Mouse (Mus musculus) spleen, adult 2 months (tissue): Measurements from ENCODE around the gene Pnliprp2. TPM values are rescaled to one million over a fixed set of nuclear protein-coding genes. Genes with fewer than 3 reads are reported as not detected.

Experiments
- DNase-seq, 2 experiments: peaks; one replicate each; pipeline versions ENCODE4 v3.0.0 to v3.0.0-alpha.2; 2012 to 2021; ENCODE audit warnings: low spot score in 2 of 2, low read depth in 1 of 2
- H3K27ac ChIP-seq: fragments of 200-500 bp; 2 replicates; pipeline ENCODE4 v1.5.1; 2012; ENCODE audit warnings: low read length, inconsistent platforms; ENCODE audit not compliant: insufficient read depth
- H3K27me3 ChIP-seq: fragments of 200-500 bp; 2 replicates; pipeline ENCODE4 v1.6.1; 2012; ENCODE audit warnings: mild to moderate bottlenecking, moderate library complexity, low read length, inconsistent platforms; ENCODE audit not compliant: control insufficient read depth, insufficient read depth
- H3K36me3 ChIP-seq: fragments of 200-500 bp; 2 replicates; pipeline ENCODE4 v1.6.1; 2012; ENCODE audit warnings: mild to moderate bottlenecking, low read length, inconsistent platforms; ENCODE audit not compliant: control insufficient read depth, insufficient read depth
- H3K4me1 ChIP-seq: fragments of 200-500 bp; 2 replicates; pipeline ENCODE4 v1.6.1; 2011; ENCODE audit warnings: inconsistent platforms; ENCODE audit not compliant: control insufficient read depth, insufficient read depth, insufficient read length
- H3K4me3 ChIP-seq: fragments of 200-500 bp; 2 replicates; pipeline ENCODE4 v1.5.1; 2011; ENCODE audit warnings: mild to moderate bottlenecking, inconsistent platforms; ENCODE audit not compliant: insufficient read depth, insufficient read length; ENCODE audit errors: extremely low read depth
- CTCF ChIP-seq: fragments of 200-500 bp; IDR thresholded peaks from 2 replicates; pipeline ENCODE4 v1.5.1; 2011; ENCODE audit warnings: mild to moderate bottlenecking, inconsistent platforms; ENCODE audit not compliant: insufficient read depth, insufficient read length, insufficient replicate concordance; ENCODE audit errors: extremely low read depth
- POLR2A ChIP-seq: fragments of 200-500 bp; IDR thresholded peaks from 2 replicates; pipeline ENCODE4 v1.6.1; 2011; ENCODE audit warnings: low read depth, low read length, inconsistent platforms
- WGBS: fragments of 180-500 bp; shearing (Covaris S2); methylation state at CpG from one replicate; pipeline ENCODE4 v1.1.7; 2018; 5-methylcytosine and 5-hydroxymethylcytosine counted together
- polyA plus RNA-seq: library from polyadenylated mRNA; depleted of rRNA; stranded (reverse); fragments of >200 nt; gene quantifications from 2 replicates; pipeline ENCODE4 v1.2.3, GENCODE M21; 2012

Pnliprp2 gene
- polyA plus RNA-seq, 1 experiment = 62.1 TPM

DNA sequence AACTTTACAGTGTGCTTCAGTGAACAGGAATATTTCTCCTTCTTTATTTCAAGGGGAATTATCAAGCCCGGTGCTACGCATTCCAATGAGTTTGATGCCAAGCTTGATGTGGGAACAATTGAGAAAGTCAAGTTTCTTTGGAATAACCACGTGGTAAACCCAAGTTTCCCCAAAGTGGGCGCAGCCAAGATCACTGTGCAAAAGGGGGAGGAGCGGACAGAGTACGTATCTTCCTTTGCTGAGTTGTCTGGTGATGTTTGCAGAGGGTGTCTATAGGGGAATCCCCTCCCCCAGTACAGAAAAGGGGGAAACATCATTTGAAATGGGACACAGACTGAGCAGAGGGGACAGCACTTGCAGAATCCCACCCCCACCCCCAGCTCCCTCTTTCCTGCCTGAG, 18.5 kb upstream of the Pnliprp2 start:
- 78% methylated on average over 6 of the region's 6 CpGs for WGBS
- Histone ChIP-seq H3K4me1 (no peaks in the 10 kb centered on the region), H3K27ac (no peak overlapping the region), H3K27me3 (no peaks in the 10 kb centered on the region), H3K36me3 (no peaks in the 10 kb centered on the region), H3K4me3 (no peak overlapping the region)
- DNase-seq = no peak
- TF ChIP-seq POLR2A = no peak
- TF ChIP-seq CTCF = no peak

DNA sequence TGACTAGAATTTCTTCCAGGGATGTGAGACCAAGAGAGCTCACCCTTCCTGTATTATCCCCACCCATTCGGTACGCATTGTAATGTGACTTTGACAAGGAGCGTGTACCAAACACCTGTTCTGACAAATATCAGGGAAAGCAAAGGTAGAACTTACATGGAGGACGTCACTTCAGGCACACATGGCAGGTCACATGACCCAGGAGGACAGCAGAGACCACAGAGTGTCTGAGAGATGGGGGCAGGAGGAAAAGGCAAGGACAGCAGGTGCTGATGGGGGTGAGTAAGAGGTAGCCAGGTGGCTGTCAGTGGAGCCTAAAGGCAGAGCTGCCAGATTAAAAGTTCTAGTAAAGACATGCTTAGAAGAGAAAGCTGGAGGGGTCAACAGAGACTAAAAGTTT, 16.8 kb upstream of the Pnliprp2 start:
- no peak overlapping the region for H3K27ac ChIP-seq
- H3K36me3 ChIP-seq = no peaks in the 10 kb centered on the region
- 87% methylated on average over 4 of the region's 4 CpGs for WGBS
- no peak overlapping the region for H3K4me3 ChIP-seq
- H3K27me3 ChIP-seq = no peaks in the 10 kb centered on the region
- TF ChIP-seq POLR2A (no peak), CTCF (no peak)
- H3K4me1 ChIP-seq = no peaks in the 10 kb centered on the region
- no peak for DNase-seq

DNA sequence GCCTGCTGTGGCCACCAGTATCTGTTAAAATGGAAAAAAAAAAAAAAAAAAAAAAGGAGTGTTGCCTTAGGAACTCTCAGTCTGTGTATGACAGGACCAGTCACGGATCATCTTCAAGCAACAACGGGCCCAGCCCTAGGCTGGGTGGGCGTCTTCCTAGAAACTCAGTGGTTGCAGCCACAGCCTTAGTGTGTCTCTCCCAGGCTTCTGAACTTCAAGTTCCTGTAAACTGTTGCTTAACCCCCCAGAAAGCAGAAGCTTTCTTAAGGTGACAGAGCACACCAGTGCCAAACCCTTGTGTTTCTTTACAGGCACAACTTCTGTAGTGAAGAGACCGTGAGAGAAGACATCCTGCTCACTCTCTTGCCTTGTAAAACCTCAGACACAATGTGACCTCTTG, 15.8 kb upstream of the Pnliprp2 start:
- Histone ChIP-seq H3K4me3 (no peak overlapping the region), H3K27ac (no peak overlapping the region), H3K36me3 (no peaks in the 10 kb centered on the region), H3K4me1 (no peaks in the 10 kb centered on the region), H3K27me3 (no peaks in the 10 kb centered on the region)
- DNase-seq = no peak
- 30% methylated on average over 4 of the region's 4 CpGs for WGBS
- TF ChIP-seq CTCF = no peak
- no peak for TF ChIP-seq POLR2A

DNA sequence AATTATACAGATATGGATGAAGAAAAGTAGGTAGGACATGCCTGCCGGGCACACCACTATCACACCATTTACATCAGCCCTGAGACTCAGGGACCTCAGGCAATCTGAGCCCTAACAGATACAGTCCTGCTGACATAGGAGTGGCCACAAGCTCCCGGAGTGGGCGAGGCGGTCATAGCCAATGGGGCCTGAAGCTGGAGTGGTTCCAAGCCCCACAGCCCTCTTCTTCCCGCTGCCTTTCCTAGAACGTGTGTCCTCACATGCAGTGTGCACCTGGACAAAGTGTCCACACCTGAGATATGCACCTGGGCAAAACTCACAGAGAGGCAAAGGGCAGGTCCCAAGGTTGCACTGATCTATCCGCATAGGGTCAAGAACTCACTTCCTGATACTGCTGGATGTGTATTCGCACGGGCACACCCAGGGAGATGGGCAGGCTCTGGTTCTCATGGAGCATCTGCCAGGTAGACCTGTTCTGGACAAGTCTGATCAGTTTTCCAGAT, 12.0 kb upstream of the Pnliprp2 start:
- Histone ChIP-seq H3K4me3 (no peak overlapping the region), H3K4me1 (no peaks in the 10 kb centered on the region), H3K27ac (no peak overlapping the region), H3K36me3 (no peaks in the 10 kb centered on the region), H3K27me3 (no peaks in the 10 kb centered on the region)
- WGBS = 89% methylated on average over 9 of the region's 9 CpGs
- DNase-seq = no peak
- TF ChIP-seq POLR2A (no peak), CTCF (no peak)

DNA sequence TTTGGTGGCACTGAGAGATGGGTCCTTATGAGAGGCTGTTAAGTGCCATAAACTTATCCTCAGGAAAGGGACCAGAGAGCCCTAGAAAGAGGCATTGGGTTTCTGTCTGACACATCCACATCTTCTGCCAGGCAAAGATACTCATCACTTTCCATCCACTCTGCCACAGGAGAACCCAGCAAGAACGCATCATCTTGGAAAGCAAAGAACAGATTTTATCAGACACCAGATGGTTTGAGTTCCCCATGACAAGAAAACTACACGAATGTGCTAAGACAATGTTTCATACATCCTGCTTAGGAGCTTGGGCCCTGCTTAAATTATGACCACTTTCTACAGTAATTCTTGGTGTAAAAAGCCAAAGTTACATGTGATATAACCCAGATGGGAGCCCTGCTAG, 8.7 kb upstream of the Pnliprp2 start:
- no peak overlapping the region for H3K27ac ChIP-seq
- H3K4me3 ChIP-seq = no peak overlapping the region
- DNase-seq = no peak
- H3K4me1 ChIP-seq = no peaks in the 10 kb centered on the region
- no peaks in the 10 kb centered on the region for H3K27me3 ChIP-seq
- TF ChIP-seq CTCF (no peak), POLR2A (no peak)
- WGBS = 66% methylated on average over 2 of the region's 2 CpGs
- H3K36me3 ChIP-seq = no peaks in the 10 kb centered on the region

DNA sequence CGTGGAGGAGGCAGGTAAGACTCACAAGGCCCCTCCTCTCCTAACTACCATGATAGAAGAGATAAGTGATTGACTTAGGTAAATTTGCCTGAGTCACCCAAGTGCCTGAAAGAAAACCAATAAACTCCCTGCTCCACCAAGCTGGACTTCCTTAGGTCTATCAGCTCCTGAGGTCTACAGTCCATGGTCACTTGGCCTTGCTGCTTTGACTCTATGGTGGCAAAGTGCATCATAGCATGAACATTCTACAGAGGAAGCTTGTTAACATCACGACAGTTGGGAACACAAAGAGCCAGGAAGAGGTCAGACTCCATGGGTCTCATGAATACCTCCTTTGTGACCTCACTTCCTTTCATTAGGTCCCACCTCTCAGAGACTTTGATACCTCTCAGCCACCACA, 8.0 kb upstream of the Pnliprp2 start:
- TF ChIP-seq CTCF (no peak), POLR2A (no peak)
- Histone ChIP-seq H3K36me3 (no peaks in the 10 kb centered on the region), H3K4me3 (no peak overlapping the region), H3K4me1 (no peaks in the 10 kb centered on the region), H3K27ac (no peak overlapping the region), H3K27me3 (no peaks in the 10 kb centered on the region)
- WGBS = 54% methylated on average over 2 of the region's 2 CpGs
- no peak for DNase-seq

DNA sequence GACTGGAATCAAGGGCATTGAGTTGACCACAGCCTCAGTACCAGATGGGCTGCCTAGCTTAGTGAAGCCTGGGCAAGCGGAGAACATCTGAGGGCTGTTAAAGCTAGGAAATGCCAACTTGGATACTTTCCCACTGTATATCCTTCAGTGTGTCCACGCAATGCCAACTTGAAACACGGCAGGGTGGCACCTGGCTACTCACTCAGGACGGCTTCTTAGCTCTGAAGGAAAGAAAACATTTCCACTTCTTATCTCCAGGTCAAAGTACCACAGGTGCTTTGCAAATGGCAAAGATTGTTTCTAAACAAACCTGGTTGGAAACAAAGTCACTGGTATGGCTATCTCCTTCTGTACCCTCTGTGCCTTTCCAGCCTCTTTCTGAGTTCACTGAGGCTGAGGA, 648 bp upstream of the Pnliprp2 start:
- no peaks in the 10 kb centered on the region for H3K27me3 ChIP-seq
- TF ChIP-seq POLR2A (no peak), CTCF (no peak)
- H3K4me1 ChIP-seq = no peaks in the 10 kb centered on the region
- no peak overlapping the region for H3K4me3 ChIP-seq
- WGBS = 94% methylated on average over 4 of the region's 4 CpGs
- DNase-seq = no peak
- H3K27ac ChIP-seq = no peak overlapping the region
- no peaks in the 10 kb centered on the region for H3K36me3 ChIP-seq
